Mouse (Mus musculus) ovary, postnatal 36 days (tissue): ENCODE measurements around the gene Rnf126.

Source experiments
- DNase-seq: peaks from one replicate; pipeline ENCODE4 v3.0.0; 2022; ENCODE audit warnings: low spot score, mixed read lengths

Gene Rnf126

DNA sequence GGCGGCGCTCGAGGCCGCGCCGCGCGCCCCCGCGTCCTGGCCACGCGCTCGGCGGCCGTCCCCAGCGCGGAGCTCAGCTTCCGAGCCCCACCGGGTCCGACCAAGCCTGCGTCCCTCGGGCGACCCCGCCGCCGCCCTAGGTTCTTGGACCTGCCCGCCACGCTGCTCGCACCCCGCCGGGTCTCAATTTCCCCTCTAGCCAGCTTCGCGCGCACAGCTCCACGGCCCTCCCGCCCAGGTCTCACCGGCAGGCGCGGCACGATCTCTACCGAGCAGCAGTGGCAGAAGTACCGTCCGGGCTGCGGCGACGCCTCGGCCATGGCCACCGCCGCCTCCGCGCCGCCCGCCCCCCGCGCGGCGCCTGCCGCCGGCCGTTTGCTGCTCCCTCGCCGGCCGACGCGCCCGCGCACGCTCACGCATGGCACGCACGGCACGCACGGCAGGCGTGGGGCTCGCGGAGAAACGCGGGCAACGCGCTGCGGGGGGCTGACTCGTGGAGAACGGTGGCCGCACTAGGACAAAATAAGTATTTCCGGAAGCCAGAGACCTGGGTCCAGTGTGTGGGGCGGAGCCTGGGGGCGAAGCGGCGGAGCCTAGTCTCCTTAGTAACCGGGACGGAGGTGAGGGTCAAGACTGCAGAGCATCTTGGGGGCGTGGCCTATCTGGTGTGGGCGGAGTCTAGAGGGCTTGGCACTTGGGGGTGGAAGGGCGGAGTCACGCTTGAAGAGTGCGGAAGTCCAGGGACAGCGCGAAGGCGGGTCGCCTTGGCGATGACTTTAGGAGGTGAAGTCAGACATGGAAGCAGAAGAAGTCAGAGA lies at the start of gene Rnf126:
TSS of gene Rnf126 (minus strand) at position 445 of the 818 bp plus-strand sequence.
- DNase-seq = peak; percentile 99

DNA sequence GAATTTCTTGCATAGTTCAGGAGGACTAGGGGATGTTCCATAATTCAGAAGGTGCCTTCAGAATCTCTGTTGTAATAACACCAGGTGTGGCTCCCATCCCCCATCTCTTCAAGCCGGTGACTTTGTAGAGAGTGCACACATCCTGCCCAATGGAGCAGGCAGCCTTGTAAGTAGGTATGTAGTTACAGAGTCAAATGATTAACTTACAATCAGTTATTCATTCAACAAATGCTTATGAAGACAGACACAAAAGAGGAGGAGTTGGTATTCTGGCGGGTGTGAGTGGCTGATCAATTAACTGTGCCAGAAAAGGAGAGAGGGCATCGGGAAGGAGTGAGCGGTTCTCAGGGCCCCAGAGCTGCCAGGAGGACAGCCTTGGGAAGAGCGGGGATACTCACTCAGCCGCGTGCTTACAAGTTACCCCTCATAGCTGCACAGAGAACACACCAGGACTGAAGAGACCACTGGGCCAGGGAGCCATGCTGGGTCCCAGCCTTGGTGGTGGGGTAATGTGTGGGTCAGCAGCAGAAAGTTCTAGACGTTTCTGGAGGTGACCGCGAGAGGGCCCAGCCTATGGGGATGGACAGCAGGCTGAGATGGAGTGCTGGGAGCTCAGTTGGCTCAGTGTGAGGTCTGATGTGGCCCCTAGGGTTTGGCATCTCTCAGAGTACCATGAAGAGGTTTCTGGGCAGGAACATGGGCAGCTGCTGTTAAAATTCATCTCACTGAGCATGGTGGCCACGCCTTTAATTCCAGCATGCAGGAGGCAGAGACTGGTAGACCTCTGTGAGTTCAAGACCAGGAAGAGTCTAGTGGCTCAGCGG lies 49.1 kb upstream of the Rnf126 start:
- DNase-seq = no peak

DNA sequence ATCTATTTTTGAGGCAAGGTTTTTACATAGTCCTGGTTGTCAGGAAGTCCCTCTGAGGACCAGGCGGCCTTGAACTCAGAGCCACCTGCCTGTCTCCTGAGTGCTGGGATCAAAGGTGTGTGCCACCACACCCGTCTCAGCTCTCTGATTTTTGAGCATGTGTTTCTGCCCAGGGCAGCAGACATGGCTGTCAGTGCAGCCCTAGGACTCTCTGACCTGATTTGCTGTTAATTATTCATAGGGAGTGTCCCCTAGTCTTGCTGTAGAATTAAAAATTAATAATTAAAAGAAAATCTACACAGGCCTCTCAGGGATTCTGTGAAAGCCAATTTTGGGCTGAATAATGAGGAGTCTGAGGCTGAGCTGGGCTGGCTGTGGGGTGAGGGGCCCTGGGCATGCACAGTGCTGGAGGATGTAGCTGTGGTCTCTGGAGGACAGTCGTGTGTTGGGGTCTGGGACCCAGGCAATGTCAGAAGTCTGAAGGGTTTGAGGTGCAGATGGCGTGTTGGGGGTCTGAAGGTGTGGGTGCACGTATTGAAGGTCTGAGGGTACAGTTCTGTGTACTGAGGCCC lies 47.6 kb upstream of the Rnf126 start:
- DNase-seq = no peak

DNA sequence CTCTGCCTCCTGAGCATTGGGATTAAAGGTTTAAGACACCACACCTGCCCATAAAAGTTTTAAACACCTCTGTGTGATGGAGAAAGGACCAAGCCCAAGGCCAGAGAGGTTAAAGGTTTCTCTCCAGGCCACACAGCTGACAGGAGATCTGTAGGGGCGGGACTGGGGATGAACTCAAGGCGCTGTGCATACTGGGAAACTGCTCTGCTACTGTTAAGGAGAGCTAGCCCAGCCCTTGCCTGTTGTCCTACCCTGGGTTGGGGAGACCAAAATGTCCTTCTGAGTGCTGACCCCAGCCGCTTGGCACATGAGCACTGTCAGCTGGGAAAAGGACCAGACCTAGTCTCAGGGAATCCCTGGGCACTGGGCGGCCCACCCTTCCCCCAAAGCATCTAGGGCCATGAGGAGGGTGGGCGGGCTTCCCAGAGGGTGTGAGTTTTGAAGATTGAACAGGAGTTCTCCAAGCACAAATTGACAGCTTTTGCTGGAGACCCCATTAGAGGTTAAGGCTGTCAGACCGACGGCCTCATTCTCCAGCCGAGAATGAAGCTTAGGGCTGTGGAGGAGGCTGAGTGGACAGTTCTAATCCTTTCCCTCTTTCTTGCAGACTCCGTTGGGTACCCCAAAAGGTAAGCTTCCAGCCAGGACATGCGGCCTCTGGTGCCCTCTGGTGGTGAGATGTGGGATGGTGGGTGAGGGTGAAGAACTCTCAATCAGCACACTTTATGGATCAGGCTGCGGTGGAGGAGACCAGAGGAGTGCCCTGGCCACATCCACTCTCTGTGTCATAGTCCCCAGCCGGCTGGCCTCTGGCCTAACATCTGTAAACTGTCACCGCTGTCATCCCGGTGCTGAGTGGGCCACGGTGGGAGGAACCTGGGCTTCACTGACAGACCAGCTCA lies 45.2 kb upstream of the Rnf126 start:
- peak; percentile 82 for DNase-seq

DNA sequence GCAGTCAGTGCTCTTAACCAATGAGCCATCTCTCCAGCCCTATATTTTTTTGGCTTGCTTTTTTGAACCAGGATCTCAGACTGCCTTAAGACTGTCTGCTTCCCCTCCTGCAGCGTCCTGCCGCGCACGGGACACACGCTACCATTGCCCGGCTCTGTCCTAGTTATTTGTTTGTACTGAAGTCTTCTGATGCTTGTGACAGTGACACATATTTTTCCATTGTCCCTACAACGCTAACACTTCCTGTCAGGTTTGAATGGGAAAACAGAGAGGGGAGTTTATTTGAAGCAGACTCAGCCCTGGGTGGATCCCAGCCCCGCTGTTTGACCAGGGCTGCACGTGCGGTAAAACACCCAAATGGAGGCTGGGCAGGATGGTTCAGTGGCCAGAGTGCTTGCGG lies 42.0 kb upstream of the Rnf126 start:
- DNase-seq = no peak

DNA sequence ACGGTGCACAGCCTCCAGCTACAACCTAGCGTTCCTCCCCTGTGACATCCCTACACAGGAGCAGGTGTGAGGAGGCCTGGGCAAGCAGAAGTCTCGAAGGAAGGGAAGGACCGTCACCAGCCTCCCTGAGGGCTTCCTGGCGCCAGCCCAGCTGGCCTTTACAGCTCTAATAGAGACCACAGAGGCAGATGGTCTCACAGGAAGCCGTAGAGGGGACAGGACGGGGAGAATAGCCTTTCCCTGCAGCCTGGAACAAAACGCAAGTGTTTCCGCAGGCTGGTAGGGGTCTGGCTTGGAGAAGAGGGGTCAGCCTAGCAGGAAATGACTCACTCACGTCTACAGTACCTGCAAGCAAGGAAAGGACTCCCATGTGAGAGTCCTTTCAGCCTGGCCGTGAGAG lies 41.1 kb upstream of the Rnf126 start:
- no peak for DNase-seq

DNA sequence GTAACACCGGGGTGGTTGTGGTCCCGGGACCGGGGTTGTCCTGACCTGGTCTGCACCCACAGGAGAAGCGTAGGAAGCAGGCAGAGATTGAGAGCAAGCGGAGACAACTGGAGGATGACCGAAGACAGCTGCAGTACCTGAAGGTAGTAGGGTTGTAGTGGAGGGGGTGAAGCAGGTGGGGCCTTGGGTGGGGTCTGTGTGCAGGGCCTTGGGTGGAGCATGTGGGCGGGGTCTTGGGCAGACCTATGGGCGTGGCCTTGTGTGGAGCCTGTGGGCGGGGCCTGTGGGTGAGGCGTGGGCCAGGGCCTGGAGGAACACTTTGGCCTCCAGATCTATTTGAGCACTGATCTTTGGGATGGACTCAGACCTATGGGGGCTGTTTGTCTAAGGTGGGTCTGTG lies 40.2 kb upstream of the Rnf126 start:
- DNase-seq = no peak

DNA sequence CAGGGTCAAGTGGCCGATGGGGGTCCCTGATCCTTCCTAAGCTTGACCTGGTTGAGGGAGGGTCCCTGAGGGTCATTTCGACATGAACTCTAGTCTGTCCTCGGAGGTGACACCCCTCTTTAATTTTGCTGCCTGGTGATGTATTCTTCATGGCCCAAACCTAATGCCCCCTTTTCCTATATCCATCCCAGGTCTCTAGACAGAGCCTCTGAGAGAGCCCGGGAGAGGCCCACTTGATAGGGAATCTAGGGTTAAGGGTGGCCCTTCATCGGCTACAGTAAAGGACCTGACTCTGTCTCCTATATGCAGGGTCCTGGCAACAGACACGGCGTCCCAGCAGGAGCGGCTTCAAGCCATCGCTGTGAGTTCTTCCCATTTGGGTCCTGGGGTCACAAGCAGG lies 39.6 kb upstream of the Rnf126 start:
- DNase-seq = no peak

DNA sequence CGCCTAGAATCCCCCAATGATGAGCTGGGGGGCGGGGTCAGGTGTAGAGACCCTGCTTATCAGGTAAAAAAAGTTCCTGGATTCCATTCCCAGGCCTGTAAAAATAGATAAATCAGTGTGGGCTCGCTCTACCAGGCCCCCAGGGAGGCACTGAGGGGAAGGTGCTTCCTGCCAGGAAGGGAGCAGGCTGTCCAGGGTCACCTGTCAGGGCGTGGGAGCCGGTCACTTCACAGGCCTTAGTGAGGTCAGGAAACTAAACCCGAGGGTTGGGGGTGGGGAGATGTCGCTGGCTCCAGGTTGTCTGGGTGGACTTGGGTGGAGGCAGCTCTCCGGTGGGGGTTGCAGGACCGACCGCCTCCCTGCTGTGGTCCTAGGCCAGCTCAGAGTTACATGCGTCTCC lies 38.9 kb upstream of the Rnf126 start:
- DNase-seq = no peak

DNA sequence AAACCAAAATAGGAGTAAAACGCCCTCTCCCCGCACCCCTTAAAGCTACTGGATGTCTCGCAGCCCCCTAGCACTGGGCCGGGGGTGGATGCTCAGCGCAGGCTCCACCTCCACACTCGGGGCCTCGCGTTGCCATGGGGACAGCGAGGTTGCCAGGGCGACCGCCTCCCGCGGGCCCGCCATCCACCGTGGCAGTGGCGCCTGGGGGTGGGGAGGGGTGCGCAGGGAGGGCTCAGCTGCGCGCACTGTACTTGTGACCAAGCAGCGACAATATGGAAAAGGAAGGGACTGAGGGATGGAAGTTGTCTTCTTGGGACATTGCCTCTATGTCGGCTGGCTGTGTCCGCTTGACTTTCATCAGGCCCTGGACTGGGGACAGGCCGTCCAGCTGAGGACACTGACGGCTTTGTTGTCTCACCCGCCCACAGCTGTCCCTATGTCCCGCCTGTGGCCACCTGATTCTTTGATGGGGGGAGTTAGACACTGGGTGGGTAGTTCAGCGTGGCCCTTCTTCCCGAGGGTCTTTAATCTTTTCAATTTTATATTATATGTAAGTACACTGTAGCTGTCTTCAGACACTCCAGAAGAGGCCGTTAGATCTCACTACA lies 37.1 kb upstream of the Rnf126 start:
- DNase-seq = peak; percentile 65

DNA sequence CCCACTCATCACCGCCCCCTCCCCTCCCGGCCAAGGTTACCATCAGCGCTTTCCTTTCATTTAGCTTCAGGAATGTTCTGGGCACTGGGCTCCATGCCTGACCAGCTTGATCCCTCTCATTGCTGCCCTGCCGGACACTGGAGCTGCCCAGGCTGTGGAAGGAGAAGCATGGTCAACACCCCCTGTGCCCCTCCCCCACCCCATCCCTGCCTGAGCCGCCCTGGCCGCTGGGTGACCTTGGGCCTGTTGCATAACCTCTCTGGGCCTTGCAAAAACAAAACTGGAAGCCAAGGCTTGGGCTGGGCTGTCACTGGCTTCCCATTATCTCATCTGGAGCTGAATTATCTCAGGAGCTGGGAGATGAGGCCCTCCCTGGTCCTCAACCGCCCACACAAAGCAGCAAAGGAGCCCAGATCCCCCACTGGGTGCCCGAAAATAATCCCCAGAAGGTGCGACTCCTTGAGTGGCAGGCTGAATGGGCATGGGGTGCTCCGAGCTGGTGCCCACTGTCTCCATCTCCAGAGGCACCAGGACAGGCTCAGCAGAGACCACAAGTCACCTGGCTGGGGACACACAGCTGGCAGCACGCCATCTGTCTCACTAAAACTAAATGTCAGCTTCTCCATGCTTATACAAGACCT lies 35.7 kb upstream of the Rnf126 start:
- peak; percentile 78 for DNase-seq

DNA sequence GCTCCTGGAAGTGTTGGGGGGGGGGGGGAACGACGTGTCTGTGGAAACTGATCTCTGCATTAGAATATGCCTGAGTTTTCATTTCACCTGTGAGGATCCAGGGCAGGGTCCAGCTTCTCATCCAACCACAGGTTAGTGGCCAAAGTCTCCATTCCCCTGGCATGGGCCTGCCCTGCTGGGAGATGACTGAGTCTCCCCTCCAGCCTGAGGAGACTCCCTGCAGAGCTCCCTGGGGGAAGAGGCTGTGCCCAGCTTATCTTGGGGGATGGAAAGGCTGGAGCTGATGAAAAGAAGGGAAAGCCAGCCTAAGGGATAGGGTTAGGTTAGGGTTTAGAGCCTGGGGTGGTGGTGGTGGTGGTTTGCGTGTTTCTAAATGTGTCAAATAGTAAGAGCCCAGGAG lies 35.1 kb upstream of the Rnf126 start:
- no peak for DNase-seq

DNA sequence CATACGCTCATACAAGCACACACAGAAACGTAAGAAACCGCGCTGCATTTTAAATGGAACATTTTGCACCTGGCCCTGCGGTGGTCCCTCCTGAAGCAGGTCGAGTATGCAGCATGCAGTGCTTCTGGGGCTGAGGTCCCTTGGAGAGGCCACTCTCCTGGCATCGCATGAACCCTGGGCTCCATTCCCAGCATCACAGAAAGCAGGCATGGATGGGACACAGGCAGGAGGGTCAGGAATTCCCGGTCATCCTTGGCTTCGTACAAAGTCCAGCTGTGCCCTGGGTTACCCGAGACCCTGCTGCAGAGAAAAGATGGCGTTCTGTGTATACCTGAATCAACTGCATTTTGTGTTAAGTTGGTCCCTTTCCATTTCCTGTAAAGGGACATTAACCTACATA lies 33.8 kb upstream of the Rnf126 start:
- DNase-seq = no peak

DNA sequence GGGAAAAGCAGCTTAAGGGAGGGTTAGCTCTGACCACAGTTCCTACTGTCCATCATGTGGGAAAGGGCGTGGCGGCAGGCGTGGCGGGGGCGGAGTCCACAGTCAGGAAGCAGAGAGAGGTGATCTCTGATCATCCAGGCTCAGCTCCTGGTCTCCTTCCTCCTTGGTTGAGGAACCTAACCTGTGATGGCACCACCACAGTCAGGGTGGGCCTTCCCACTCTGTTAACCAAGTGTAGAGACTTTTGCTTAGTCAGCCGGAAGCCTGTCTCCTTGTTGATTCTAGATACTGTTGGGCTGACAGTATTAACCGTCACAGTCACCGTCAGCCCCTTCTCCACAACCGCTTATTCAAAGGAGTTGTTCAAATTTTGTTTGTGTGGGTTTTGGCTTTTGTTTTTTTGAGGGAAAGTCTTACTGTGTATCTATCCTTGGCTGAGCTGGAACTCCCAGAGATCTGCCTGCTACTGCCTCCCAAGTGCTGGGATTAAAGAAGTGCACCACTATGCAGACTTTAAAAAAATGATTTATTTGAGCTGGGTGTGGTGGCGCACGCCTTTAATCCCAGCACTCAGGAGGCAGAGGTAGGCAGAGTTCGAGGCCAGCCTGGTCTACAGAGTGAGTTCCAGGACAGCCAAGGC lies 31.7 kb upstream of the Rnf126 start:
- DNase-seq = no peak

DNA sequence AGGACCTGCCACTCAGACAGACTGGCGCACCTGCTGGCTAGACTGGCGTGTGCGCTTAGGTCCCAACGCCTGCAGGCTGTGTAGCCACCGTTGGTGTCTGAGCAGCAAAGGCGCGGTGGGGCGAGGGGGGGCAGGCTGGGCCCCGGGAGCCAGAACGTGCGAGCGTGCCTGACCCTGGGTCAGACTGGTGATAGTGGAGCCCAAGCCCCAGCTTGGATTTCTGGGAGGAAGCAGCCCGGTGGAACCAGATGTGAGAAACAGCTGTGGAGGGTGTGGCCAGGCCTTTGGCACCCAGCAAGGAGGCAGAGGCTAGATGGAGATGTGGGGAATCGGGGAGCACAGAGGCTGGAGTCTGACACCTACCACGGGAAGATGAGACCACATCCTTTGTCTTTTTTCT lies 30.6 kb upstream of the Rnf126 start:
- no peak for DNase-seq

DNA sequence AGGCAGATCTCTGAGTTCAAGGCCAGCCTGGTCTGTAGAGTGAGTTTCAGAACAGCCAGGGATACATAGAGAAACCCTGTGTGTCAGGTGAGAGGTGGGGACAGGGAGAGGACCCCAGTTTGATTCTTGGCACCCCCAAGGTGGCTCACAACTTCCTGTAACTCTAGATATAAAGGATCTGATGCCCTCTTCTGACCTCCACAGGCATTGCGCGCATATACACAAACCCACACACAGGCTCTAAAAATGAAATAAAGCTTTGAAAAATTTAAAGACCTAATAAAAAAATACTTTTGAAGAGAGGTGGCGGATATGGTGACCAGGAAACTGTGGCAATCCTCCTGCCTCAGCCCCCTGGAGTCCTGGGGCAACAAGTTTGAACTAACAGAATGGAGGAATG lies 29.2 kb upstream of the Rnf126 start:
- DNase-seq = no peak

DNA sequence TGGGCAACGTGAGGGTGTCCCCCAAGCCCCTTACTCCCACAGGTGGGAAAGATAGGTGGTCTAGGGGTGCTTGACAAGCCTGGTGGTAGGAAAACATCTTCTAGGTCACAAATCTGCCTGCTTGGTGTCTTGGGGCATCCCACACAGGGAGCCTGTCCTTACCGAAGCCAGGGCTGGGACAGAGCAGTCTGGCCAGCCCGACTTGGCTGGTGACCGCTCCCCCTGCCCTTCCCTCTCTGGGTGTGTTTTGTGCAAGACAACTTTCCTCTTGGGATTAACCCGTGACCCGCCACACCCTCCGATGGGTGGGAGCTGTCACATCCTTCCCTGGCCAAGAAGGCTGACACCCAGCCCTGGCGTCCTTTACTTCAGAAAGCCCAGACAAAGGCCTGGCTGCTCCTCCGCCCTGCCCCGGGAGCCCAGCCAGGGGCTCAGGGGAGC lies 27.8 kb upstream of the Rnf126 start:
- peak; percentile 70 for DNase-seq

DNA sequence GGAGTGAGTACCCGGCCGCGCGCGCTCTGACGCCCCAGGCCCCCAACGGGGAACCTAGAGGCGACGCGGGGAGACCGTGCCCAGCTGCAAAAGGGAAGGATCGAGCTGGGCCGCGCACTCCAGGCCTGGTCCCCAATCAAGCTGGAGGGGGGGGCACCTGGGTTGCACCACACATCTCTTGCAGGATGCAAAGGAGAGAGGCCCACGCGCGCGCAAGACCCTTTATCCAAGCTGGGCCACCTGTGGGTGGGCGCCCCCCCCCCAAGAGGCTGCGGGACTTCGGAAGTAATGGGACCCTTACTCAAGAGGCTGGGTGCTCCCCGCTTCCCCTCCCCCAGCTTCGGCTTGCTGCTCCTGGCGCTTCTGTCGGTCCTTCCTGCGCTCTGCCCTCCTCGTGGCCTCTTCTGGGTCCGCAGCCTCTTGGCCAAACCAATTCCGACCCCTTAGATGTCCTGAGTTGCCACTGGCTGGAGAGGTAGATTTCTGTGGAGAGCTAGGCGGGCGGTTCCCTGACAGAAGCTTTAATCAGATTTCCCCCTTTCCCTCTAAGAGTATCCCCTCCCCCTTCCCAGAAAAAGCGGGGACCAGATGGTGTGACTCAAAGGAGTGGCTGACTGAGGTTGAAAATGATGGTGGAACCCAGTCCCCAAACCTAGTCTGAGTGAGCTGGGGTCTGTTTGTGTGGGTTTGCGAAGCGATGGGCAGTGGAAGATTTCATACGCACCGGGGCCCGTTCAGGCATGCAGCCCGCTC lies 27.2 kb upstream of the Rnf126 start:
- no peak for DNase-seq

DNA sequence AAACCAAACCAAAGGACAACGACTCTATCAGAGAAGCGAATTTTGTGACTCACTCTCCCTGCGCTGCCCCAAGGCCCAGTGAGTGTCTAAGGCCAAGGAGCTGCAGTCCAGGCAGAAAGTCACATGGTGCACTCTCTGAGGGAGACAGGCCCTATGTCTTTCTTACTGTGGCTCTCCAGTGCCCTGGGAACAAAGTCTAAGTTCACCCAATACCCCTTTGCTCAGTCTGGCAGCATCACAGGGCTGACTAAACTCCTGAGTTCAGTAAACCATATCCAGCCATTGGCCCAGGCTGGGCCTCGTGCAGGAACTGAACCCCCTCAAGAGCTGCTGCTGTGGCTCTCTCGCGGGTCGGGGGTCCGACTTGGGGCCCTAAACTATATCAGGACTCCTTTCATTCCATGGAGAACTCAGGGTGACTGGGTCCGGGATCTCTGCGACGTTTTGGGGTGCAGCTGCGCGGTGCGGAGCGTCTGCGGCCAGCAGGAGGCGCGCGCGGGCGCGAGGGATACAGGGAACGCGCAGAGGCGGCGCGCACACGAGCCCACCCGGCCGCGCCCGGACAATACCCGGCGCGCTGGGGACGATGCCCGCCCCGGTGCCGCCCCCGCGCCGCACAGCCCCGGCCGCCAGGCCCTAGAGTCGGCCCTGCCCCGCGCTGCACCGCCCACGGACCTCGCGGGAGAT lies 26.4 kb upstream of the Rnf126 start, which contains the start of gene Palm:
TSS of gene Palm (plus strand) at position 522 of the 687 bp plus-strand sequence.
- DNase-seq = peak; percentile 81
